Mouse (Mus musculus): ENCODE measurements around the gene Hc.

Gene Hc

DNA sequence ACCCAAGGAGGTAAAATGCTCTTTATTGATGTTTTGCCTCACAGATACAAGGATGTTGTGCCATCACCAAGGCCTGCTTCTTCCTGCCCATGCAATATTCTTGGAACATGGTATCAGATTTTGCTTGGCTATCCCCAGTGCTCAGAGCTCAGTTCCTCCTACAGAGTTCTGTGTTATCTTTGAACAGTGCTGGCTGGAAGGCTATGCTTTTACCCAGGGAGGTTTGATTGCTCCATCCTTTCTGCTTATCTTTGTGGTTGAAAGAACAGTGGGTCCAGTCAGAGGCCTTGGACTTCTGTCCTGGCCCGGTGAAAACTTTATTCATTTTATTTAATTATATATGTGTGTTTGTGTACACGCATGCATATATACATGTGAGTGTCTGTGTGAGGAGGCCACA is 83.0 kb downstream of the Hc start:
- no peak for DNase-seq (ENCODE audit: low read depth, low spot score)

DNA sequence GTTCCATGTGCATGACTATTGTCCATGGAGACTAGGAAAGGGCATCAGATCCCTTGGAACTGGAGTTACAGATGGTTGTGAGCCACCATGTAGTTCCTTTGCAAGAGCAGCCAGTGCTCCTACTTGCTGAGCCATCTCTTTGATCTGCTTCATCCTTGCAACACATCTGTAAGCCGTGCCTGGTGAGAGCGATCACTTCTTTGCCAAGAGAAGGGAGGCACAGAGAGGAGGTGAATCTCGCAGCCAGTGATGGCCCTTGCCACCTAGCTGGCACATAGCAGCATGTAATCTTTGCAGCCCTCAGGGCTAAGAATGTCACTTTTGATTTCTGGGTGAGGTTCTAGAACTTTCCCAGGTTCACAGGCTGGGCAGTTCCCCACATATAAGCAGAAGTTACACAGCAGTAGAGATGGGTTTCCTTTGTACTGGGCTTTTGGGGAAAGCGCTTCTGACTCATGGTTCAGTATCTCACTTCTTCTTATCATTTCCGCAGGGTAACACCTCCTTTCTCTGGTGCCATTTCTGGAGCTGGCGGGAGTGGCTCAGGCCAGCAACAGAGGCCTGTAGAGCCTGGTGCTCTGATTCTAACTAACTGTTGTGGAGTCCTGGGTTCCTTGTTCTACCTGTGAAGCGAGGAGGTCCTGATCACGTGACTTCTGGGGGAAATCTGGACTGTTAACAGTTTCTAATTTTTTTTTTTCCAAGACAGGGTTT is 84.1 kb downstream of the Hc start:
- no peak for DNase-seq (ENCODE audit: low read depth, low spot score)

DNA sequence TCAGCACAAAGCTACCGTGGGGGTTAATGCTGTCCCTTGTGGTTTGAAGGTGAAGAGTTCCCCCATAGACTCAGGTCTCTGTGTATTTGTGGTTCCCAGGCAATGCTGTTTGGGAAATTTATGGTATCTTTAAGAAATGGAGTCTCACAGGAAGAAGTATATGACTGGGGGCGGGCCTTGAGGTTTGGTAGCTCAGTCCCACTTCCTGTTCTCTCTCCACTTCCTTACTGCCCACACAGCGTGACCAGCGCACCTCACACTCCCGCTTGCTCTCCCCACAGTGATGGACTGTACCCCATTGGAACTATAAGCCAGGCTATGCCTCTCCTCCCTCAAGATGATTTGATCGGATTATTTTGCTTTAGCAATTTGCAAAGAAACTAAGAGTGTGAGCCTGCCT is 84.8 kb downstream of the Hc start:
- no peak for DNase-seq (ENCODE audit: low read depth, low spot score)

DNA sequence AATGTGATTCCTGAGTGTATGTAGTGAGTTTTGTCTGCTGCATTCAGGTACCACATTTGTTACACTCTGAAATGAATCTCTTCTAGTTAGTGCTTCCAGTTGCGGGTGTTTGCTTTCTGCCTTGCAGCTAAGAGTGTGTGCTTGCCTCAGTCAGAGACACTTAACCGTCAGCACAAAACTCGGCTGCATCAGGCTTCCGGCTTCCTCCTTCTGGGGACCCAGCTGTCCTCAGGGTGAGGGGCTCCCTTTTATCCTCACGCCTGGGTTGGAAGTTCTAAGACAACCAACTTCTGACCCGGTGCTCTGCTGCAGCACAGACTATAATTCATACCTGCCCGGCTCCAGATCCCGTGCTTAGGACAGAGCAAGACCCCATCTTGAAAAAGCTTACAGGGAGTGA is 88.2 kb downstream of the Hc start:
- no peak for DNase-seq (ENCODE audit: low read depth, low spot score)

DNA sequence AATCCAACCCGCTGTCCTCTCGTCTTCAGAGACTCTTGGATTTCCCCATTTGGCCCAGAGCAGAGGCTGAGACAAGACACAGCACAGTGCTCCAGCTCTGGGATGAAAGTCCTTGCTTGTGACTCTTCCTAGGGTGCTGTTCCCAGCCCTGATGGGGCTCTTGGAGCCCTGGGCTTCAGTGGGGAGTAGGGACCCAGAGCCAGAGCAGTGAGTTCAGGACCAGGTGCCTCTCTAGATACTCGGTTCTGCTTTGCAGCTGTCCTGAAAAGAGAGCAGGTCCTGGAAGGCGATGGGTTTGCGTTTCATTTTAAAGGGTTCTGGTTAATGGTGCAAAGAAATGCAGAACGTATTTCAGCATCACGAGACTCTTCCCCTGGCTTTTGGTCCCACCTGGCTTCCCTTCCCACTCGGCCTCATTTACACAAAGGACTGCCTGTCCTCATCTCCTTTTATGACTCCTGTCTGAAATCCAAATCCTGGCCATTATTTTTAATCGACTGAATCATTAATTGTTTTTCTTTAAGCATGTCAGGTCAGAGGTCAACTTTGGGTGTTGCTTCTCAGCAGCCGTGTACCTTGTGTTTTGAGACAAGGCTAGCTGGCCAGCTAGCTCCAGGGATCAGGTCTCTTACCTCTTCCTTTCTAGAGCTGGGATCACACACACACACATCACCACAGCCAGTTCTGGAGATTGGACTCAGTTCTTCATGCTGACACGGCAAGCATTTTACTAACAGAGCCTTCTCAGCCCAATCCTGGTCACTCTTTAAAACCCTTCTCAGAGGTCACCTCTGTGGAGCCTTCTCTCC is 90.0 kb downstream of the Hc start:
- DNase-seq (ENCODE audit: low read depth, low spot score) = no peak

DNA sequence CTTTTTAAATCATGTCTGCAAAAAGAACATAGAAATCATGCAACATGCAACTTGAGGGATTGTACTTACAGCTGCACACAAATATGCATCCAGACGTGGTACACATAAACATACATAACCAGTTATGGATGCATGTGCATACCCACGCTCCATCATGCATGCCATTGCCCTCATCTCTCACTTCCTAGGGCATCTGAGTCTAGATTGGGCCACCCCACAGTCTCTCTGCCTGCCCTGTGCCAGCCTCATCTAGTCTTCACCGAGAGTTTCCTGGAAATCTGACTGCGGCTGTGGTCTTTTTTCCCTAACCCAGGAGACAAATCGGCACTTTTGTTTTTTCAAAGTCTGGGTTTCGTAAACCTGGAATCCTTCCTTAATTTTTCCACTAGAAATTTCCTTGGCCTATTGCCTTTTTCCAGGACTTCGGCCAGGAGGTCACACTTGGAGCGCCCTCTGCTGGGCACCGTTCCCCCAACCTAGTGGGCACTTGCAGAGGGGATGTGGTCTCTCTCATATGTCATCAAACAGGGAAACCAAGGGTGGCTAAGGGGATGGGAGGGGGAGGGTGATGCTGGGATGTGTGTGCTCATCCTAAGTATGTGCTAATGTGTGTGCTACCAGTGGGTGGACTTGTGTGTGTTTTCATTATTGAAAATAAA is 91.0 kb downstream of the Hc start:
- DNase-seq (ENCODE audit: low read depth, low spot score) = peak; percentile 70

DNA sequence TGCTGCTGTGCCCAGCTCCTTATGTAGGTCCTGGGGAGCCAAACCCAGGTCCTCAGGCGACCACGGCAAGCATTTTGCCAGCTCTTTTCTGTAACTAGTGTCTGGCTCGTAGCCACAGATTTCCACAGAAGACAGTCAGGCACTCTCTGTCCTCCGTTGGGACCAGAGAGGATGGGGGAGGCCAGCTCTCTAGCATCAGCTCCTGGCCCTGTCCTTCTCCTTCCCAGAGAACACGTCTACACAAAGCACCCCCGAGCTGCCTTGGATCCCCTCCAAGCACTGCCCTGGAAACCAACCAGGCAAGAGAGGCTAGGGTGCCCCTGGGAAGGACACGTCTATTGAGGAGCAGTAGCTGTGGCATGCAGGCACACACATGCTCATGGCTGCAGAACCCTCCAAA is 92.1 kb downstream of the Hc start:
- no peak for DNase-seq (ENCODE audit: low read depth, low spot score)

DNA sequence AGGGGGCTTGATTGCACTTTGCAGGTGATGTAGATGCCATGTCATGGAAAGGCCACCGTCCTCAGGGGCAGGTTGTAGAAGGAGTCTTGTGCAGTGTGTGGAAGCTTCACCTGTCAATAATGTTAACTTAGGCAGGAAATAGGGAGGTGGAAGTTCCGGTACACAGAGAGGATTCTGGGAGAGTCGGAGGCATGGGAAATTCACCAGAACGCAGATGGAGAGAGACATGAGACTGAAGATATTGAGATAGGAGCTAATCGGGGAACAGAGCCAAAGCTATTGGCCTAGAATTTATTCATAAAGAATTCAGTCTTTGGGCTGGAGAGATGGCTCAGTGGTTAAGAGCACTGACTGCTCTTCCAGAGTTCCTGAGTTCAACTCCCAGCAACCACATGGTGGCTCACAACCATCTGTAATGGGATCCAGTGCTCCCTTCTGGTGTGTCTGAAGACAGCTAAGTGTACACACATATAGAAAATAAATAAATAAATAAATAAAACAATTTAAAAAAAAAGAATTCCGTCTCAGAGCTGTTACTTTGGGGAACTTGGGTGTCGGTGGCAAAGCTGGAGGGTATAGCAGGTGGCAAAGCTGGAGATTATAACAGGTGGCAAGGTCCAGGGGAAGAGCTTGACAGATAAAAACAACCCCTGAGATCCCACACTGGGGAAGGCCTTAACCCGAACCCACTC is 94.8 kb downstream of the Hc start:
- no peak for DNase-seq (ENCODE audit: low read depth, low spot score)

DNA sequence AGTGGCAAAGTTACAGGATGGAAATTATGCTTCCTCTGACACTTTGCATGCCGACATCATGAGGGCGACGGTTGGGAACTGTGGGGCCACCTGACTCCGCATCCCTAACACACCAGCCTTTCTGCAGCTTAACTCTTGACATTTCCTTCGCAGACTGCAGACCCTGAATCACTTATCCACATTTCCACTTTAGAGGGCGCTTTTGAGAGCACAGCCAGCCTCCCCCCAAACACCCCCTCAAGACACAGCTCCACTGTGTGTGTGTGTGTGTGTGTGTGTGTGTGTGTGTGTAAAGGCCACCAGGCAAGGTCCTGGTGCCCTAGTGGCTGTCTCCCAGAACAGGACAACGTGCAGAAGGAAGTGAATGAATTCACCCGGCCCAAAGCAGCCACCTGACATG is 95.4 kb downstream of the Hc start:
- no peak for DNase-seq (ENCODE audit: low read depth, low spot score)

DNA sequence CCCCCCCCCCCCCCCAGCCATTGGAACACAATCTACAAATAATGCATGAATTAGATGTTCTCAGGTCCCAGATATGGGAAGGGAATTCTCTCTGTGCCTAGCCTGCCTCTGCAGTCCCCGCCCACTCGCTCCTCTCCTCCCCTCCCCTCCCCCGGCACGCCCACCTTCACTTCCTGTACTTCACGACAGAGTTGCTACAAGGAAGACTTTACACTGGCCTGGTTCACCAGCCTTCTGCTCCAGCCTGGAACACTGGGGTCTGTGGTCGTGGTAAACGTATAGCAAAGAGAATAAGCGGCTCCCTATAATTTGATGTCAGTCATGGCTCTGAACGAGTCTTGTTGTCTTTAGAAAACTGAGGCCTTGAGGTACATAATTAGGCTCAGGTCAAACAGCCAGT is 95.9 kb downstream of the Hc start:
- DNase-seq (ENCODE audit: low read depth, low spot score) = peak; percentile 77

DNA sequence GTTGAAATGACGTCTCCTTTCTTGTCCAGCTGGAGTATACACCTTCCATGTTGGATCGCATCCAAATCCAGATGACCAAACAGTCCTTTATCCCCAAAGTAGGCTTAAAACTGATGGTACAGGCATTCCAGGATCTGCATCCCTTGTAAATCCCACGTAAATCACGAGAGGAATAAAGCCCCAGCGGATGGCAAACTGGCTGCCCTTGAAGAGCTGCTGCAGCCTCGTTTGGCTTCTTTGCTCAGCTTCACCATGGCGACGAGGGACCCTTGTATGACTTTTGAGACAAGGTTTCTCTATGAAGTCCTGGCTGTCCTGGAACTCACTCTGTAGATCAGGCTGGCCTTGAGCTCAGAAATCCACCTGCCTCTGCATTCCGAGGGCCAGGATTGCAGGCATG is 96.6 kb downstream of the Hc start:
- no peak for DNase-seq (ENCODE audit: low read depth, low spot score)

DNA sequence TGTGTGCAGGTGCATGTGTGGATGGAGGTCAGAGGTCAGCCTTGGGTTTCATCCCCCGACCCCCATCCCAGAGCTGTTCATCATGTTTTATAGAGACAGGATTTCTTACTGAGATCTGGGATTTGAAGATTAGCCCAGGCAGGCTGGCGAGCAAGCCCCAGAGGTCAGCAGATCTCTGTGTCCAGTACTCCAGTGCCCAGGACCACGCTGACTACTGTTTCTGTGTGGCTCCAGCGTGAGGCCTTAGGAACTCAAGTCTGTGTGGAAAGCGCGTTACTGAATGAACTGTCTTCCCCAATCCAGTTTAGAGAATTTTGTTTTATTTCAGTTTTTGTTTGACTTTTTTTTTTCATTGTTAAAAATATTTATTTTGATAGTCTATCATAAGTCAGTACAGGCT is 97.0 kb downstream of the Hc start:
- no peak for DNase-seq (ENCODE audit: low read depth, low spot score)

DNA sequence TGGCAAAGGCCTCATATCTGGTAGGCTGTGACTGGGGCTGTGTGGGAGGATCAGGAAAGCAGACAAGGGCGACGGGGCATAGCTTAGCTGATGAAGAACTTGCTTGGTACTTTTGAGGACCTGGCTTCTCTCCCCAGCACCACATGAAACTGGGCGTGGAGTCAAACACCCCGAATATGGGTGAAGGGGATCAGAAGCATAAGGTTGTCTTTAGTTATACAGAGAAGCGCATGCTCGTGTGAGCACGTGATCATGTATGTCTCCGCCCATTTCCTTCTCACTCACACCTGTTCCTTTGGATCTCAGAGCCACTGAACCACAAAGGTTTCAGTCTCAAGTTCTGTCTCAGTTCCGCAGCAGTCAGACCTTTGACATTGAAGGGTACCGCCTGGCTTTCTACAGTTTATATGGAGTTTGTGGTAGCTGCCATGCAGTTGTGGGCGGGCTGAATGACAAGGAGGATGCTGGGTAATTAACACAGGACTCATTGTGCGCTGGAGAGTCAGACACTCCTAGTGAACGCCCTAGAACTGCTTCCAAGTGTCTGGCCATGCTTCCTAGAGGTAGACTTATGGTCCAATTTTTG is 97.8 kb downstream of the Hc start:
- peak; percentile 75 for DNase-seq (ENCODE audit: low read depth, low spot score)

DNA sequence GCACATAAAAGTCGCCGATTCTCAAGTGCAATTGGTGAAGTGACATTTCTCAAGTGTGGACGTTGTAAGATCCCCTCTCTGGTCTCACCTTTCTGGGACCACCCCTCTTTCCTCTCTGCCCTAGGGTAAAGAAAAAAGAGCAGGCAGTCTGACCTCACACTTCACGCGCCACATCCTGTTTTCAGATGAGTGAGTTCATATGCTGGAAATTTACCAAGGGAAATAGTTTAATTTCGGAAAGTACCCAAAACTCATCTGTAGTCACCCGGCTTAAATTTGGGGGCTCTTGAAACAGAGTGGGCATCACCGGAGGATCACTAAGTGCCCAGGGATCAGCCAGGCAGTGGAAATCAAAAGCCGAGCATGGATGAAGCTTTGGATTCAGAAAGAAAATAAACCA is 98.3 kb downstream of the Hc start:
- no peak for DNase-seq (ENCODE audit: low read depth, low spot score)

DNA sequence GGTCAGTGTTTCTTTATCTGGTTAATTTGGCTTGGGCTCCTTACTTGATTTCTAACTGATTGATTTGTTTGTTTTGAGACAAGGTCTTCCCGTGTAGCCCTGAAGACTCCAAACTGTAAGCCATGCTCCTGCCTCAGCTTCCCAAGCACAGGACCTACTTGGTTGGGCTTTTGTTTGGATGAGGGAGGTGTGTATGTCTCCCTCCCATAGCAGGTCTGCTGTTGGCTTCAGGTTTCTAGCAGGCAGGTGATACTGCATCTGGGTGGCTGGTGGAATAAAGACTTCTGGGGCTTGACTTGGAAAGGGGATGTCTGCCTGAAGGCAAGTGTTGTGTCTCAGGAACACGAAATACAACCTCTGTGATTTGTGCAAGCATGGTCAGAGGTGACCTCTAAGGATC is 99.0 kb downstream of the Hc start:
- no peak for DNase-seq (ENCODE audit: low read depth, low spot score)

DNA sequence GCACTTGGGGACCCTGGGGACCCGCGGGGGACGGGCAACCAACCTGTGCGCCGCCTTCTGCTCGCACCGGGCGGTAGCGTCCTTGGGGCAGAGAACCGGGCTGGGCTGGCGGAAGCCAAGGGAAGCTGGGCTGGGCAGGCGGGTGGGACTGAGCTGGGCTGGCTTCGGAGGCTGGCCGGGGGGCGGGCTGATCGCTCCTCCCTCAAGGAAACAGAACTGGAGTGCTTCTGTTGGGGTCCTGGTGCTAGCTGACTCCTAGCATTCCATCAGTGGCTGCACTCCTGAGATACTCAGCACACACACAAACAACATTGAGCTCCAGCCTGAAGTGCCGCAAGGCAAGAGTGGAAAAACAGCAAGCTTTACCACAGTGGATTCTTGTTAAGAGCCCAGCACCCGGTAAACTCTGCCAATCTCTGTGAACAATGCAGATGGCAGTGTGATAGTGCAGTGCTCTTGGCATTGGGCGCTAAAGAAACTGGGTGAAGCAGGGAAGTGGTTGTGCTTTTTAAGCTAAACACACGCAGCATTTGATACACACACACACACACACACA is 99.7 kb downstream of the Hc start, which contains the start of gene Traf1:
Traf1 (minus strand) TSS at position 292 of the 556 bp plus-strand sequence.
- no peak for DNase-seq (ENCODE audit: low read depth, low spot score)

DNA sequence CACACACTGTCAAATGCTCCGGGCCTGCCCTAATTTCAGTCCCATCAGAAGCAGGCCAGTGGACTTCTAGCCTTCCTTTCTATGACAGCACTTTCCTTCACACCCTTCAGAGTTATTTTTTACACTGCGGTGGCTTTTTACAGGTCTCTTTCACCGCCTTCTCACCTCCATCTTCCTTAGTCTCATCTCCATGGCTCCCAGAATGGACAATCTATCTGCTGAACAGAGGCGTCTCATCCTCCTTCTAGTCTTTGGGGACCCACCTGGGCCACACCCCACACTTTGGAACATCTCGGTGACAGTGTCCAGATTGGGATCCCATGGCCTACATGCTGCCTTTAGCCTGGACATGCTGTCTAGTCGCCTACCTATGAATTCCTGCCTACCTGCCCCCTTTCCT is 100.3 kb downstream of the Hc start:
- no peak for DNase-seq (ENCODE audit: low read depth, low spot score)

DNA sequence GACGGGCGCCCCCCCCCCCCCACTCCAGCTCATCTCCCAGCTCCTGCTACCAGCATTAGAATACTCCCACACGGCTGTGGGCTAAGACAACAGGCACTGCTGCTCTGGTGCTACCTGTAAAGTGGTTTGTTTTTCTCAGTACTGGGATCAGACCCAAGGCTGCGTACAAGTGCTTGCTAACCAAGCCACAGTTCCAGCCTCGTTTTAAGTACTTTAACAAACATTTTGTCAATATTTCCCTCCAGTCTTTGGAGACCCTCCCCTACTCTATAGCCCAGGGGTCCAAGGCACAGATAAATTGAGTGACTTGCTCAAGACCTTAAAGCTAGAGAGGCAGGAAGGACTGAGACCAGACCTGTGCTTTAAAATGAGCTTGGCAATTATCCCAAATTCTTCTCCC is 100.8 kb downstream of the Hc start:
- DNase-seq (ENCODE audit: low read depth, low spot score) = no peak

DNA sequence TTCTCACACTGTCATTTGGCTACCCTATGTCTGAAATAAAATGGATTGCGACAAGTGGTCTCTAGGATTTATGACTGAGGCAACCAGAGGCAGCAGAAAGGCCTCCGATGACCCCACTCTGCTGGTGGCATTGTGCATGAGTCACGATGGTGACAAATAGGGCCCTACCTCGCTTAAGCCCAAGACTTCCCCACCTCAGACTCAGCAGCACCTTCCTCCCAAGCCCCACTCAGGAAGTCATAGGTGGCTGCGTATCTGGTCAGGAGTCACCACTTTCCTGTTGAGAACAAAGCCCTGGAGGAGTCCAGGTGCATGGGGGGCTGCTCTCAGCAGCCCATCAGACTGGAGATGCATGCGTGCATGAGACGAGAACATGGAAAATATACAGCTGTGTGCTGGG is 102.7 kb downstream of the Hc start:
- DNase-seq (ENCODE audit: low read depth, low spot score) = no peak

DNA sequence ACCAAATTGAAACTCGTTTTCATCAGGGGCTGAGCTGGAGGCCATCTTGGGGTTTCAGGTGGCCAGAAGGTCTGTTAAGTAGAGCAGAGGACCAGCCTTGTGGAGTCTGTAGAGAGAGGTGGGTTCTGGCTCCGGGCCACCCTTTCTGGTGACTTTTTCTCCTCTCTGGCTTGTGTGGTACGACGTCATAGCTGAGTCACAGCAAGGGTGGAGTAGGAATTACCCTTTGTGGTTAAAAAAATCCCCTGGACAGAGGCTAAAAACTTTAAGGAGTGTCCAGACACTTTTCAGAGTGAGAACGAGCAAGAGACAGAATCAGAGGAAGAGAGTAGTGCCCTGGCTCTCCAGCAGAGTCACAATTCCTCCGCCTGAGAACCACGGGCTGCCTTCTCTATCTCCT is 103.2 kb downstream of the Hc start:
- DNase-seq (ENCODE audit: low read depth, low spot score) = no peak

DNA sequence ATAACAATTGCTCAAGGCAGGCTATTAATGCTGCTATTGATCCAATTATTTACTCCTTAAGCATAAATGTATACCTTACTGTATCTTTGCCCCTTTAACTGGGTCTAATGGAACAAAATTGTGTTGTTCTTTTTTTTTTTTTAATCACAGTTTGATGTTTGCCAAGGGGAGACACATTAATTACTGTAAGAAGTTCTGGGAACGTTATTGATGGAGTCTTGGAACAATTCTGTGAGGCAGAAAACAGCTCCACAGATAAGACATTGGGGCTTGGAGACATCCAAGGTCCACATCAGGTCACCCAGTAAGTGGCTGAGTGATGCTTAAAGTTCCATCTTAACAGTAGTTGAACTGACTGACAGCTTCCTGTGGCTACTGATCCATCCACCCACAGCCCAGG is 103.8 kb downstream of the Hc start:
- no peak for DNase-seq (ENCODE audit: low read depth, low spot score)

DNA sequence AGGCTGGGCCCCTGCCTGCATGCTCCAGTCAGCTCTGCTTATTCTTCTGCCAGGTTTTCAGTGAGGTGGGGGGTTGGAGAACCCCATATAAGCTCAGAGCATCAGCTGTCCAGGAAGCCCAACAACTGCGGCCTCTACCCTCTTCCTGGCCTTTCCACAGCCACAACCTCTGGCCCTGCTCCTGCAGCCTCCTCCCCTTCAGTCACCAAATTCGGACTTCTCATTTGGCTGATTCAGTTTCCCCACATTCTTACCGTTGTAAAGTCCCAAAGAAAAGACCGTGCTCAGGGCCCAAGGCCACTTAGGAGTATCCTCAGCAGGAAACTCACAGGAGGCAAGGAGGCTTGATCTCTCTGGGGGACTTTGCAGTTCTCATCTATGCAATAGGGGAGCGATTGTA is 104.3 kb downstream of the Hc start:
- DNase-seq (ENCODE audit: low read depth, low spot score) = no peak
